Mouse (Mus musculus): ENCODE measurements around the gene Golim4. TPM values are rescaled to one million over a fixed set of nuclear protein-coding genes. Genes with fewer than 3 reads are reported as not detected.
"Not testable (repeated sequence)": the region's sequence is repeated elsewhere in the genome, so short reads cannot be mapped to it uniquely, and the experiment has no call there.

The Golim4 gene
- total RNA-seq (2021) = 10 to 100 TPM; 52.0 to 55.1 TPM
- long read RNA-seq, experiment 1, full-length matches to known transcripts = 36 of 42 reads
- long read RNA-seq, experiment 1, partial matches to known transcripts = 2 of 42 reads
- long read RNA-seq, experiment 1, other reads (novel, unspliced or antisense) = 4 of 42 reads
- long read RNA-seq, experiment 2, full-length matches to known transcripts = 16 of 18 reads
- long read RNA-seq, experiment 2, partial matches to known transcripts = 0 of 18 reads
- long read RNA-seq, experiment 2, other reads (novel, unspliced or antisense) = 2 of 18 reads

DNA sequence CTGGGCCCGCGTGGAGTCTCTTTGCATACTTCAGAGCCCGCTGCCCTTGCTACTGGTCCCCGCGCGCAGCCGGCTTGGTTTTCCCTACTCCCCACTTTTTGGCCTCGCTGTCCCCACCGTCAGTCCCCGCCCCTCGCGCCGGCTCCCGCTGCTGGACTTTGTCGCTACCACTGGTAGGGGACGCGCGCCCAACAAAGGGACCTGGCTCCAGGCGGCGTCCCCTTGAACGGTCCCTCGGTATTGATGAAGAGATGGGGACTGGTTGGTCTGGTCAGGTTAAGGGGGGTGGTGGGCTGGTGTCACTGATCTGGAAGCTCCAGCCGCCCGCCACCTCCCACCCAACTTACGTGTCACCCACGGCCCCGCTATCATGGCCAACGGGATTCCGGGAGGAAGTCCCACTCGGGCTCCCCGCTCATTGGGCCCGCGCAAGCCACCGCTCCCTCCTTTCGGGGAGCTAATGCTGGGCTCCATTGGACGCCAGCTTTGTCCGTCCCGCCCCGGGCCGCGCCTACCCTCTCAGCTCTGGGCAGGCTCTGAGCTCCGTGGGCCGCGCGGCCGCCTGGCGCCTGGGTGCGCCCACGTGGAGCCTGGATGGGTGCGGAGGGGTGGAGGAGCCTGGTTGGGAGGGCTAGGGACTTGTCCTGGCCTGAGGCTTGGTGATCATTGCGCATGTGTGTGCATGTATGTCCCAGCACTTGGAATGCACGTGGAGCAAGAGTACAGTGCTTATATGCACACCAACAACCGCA is at the start of gene Golim4:
Gene Golim4 (minus strand): TSS at position 399 of the 752 bp plus-strand sequence.
- DNase-seq = peak; percentile 97

DNA sequence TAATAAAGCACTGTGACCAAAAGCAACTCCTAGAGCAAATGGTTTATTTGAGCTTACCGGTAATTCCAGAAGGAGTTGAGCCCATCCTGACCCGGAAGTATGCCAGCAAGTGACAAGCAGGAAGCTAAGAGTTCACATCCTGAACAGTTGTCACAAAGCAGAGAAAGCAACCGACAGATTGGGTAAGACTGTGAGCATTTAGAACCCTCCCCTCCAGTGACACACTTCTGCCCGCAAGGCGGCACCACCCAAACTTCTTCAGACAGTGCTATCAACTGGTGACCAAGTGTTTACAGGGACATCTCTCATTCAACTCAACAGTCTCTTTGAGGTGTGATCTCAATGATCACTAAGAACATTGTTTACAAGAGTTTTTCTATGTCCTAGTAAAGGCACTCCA is 48.9 kb upstream of the Golim4 start:
- no peak for DNase-seq

DNA sequence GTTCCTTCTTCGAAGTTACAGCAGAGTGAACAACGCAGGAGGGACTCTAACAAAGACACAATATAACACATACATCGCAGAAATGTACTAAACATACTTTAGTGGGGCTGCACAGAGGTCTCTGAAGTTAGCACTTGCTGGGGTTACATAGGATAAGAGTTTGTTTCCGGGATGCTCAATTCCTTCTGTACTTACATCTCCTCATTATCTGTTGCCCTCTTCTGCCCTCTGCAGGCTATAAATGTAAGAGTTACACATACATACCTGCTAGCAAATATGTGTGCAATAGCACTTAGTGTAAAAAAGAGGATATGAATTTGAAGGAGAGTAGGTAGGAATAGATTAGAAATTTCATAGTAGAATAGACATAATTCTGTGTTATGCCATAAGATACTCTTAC is 44.4 kb upstream of the Golim4 start:
- peak; percentile 52 for DNase-seq

DNA sequence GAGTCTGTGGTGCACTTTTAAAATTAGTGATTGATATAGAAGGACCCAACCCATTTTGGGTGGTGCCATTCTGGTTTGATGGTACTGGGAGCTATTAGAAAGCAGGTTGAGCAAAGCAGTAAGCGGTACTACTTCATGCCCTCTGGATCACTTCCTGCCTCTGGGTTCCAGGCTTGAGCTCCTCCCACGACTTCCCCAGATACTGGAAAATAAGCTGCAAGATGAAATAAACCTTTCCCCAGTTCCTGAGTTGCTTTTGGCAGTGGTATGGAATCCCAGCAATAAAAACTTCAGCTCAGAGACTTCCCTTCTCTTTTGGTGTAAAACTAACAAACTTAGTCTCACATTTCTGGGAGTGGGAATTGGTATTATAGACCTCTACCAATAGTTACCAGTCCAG is 43.7 kb upstream of the Golim4 start:
- no peak for DNase-seq

DNA sequence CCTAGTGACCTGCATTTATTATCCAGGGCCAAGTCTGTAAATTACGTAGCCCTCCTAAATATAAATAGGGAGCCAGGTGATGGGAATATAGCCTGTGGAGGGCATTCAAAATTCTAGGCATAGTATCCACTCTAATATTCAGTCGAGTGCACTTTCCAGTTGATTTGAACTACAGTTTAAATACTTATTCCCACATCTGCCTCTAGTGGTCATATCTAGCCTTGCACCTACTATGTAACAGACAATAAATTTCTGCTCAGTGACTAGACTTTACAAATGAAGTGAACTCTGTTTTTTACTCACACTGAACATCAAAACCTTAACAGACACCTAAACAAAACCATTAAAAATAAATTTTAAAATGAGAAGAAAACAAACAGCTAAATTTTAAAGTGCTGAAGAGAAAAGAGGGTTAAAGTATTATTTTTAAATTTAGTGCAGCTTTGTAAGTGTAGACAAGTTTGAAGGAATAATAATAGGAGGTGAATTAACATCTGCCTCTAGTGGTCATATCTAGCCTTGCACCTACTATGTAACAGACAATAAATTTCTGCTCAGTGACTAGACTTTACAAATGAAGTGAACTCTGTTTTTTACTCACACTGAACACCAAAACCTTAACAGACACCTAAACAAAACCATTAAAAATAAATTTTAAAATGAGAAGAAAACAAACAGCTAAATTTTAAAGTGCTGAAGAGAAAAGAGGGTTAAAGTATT is 24.4 kb upstream of the Golim4 start:
- peak; percentile 14 for DNase-seq

DNA sequence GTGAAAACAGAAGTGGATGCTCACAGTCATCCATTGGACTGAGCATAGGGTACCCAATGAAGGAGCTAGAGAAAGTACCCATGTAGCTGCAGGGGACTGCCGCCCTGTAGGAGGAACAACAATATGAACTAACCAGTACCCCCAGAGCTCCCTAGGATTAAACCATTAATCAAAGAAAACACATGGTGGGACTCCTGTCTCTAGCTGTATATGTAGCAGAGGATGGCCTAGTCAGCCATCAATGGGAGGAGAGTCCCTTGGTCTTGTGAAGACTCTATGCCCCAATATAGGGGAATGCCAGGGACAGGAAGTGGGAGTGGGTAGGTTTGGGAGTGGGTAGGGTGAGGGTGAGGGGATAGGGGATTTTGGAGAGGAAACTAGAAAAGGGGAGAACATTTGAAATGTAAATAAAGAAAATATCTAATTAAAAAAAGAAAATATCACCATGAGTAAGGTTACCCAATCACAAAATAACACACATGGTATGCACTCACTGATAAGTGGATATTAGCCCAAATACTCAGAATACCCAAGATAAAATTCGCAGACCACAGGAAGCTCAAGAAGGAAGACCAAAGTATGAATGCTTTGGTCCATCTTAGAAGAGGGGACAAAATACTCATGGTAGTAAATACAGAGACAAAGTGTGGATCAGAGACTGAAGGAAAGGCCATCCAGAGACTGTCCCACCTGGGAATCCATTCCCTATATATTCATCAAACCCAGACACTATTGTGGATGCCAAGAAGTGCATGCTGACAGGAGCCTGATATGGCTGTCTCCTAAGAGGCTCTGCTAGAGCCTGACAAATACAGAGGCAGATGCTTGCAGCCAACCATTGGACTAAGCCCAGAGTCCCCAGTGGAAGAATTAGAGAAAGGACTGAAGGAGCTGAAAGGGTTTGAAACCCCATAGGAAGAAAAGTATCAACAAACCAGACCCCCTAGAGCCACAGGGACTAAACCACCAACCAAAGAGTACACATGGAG is 6.3 kb upstream of the Golim4 start:
- DNase-seq = not testable (repeated sequence)

DNA sequence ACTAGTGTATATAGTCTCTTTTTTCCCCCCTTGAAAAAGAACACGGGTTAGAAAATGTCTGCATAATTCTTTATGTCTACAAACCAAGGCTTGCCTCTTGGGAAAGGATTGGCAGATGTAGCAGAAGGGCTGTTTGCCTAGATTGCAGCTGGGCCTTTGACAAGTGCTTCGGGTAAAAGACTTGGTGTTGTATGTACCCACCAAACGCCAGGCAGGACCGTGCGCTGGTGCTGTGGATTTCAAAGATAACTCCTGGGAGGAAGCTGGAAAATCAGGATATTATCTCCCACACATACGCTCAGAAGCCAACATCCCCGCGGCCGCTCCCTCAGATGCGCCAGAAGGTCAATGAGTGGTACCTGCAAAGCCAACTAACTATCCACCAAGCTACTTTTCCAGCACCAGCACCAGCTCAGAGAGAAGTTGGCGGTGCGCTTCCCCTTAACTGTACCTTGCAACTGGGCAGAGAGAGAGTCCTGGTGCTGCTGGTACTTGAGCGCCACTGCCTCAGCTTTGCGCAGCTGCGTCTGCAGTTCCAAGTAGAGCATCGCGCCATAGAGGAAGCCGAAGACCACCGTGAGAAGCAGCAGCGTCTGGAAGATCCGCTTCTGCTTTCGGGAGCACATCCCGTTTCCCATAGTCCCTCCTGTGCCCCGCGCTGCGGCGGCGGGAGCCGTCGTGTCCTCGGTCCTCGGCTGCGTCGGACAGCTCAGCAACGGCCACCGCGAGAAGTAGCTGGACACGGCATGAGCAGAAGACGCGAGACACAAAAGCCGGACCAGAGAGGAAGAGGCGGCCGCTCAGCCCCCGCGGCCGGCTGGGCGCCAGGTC is 873 bp downstream of the Golim4 start:
- peak; percentile 37 for DNase-seq

DNA sequence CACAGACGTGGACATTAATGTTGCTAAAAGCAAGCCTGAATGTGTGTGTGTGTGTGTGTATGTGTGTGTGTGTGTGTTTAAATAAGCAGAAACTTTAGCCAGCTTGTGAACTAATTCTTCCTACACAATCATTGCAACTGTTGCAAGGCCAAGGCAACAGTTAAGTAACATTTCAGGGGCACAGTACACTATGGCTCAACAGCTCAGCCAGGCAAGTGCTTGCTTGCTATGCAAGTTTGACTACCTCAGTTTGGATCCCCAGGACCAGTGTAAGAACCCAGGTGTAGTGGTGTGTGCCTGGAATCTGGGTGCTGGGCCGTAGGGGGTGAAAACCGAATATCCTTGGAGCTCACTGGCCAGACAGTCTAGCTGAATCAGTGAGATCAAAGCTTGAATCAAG is 2.6 kb downstream of the Golim4 start:
- peak; percentile 44 for DNase-seq

DNA sequence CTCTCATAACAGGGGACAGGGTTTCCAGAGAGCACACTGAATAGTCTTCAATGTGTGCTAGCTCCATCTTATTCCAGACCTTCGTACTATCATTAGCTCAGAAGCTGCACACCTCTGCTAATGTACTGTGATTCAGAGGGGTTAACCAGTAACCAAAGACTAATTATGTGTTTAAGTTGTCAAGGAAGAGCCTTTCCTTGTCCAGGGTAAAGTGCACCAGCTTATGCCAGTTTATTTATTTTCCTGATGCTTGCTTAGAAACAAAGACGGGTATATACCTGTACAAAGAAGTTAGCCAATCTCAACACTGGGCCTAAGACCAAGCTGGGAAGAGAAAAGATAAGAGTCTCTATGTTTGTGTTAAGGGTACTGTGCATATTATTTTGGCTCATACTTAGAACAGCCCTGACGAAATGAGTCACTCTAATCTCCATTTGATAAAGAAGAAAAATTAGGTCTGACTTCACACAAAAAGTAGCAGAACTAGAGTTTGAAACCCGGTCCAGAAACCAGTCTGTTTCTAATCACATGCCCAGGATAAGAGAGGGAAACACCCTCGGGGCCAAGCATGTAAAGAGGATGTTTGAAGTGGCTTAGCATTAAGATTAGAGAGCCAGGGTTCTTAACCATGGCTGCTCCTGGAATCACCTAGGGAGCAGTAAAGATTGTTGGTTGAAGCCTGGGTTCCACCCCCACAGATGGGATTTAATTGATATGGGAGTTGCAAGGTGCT is 4.3 kb downstream of the Golim4 start:
- DNase-seq = no peak

DNA sequence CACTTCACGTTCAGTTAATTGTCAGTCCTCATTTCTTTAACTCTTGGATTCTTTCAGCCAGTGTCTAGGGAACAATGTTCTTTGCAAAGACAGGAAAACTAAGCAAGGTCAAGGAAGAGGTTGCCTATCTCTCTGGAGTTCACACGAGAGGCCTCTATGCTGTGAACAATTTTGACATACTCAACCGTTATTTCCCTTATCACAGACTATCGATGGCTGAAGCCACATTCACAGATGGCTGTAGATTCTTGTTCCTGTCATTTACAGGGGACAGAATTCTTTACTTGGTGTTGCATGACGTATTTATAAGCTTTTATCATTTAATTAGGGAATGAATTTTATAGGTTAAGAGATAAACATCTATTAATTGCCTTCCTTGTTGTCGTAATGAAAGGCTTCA is 5.9 kb downstream of the Golim4 start:
- DNase-seq = no peak

DNA sequence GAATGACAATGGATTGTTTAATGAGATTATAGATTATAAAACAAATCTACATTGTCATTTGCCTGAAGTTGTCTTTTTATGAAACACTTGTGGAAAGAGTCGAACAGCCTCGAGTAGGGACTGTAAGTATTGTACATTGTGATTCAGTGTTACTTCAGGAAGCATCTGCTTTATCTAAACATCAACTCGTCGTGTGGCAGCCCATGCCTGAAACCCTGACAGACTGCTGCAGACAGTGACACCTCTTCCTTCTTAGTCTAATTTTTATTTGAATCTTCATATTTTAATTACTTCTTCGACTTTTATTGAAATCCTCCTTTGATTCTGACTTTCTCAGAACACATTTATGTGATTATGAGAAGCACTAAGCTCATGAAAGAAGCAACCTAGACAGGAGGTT is 7.4 kb downstream of the Golim4 start:
- no peak for DNase-seq

DNA sequence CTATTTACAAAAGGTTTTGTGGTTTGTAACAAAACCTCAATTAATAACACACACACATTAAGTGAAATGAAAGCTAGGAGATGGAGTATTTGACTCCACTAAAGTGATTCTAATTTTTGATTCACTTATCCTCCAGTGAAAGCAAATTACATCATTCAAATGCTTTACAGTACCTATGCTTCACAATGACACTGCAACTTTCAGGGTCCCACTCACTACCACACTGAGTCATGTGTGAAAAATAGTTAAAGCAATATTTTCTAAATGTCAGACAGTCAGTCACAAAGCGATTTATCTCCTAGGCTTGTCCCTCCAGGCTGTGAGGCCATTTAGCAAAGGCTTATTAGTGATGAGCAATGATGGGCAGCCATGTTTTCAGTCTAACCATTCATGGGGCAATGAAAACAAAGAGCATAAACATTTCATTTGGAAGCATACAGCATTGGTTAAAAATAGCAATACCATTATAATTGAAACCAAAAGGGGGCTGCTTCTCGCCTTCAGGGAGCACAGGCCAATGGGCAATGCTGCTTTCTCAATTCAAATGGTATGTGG is 8.1 kb downstream of the Golim4 start:
- DNase-seq = no peak

DNA sequence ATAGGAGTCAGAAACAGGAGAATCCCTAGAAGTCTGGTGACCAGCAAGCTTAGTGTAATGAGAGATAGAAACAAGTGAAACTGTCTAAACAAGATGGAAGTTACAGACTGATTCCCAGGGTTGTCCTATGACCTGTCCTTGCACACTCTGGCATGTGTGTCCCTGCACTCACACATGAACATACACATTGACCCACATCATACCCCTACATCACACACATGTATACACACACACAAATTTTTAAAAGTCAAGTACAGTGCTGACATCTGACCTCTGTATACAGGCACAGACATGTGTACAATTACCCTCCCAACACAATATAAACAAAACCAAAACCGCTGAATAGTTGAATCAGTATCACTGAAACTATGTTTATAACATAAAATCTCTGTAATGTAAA is 8.7 kb downstream of the Golim4 start:
- no peak for DNase-seq

DNA sequence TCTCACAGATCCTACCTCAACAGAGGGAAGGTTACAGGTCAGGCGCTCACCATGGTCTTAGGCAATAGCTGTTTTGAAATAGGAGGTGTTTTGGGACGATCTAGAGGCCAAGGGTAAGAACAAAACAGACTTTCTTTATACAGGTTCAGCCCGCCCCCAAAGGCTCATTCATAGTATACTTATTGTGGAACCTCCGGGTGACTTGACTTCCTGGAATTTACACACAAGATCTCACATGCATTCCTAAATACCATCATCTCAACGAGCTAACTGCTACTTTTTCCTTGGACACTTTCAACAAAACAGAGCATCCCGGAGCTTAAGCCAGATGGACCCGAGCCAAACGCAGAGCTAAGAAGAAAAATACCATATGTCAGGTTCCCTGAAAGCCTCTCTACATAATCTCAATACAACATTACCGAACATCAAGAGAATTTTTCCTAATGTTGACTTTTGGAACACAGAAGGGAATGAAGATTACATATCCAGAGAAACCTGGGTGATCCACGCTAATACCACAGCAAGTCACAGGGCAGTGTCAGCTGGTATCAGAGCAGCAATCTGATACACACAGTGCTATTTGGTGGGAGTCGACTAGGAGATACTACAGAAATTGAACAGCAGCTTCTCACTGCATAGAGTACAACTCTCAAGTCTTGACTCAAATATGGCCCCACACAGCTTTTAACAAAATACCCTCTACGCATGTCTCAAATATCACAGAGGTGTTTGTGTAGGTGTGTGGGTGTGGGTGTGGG is 14.3 kb downstream of the Golim4 start:
- no peak for DNase-seq

DNA sequence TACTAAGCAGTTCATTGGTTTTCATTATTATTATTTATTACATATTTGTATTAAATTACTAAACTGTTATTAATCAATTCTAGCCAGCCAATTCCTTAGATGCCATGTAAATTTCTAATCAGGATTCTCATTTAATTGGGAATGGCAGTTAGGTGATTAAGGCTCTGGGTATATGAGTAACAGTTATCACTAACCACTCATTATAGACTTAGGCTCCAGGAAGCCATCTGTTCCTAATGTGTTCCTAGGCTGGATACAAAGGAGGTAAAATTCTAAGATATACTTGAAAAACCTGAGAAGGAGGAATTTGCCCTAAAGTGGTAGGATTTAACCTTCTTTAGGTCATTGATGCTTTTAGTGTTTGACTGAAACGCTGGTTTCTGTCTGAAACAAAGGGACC is 14.9 kb downstream of the Golim4 start:
- DNase-seq = no peak

DNA sequence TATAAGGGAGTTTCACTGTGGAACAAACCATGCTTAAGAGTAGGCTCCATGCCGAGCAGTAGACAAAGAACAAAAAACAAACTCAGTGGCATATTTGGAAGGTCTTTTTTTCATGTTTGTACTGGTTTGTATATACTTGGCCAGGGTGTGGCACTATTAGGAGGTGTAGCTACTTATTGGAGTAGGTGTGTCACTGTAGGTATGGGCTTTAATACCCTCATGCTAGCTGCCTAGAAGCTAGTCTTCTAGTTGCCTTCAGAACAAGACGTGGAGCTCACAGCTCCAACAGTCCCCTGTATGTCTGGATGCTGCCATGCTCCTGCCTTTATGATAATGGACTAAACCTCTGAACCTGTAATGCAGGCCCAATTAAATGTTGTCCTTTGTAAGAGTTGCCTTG is 20.6 kb downstream of the Golim4 start:
- no peak for DNase-seq

DNA sequence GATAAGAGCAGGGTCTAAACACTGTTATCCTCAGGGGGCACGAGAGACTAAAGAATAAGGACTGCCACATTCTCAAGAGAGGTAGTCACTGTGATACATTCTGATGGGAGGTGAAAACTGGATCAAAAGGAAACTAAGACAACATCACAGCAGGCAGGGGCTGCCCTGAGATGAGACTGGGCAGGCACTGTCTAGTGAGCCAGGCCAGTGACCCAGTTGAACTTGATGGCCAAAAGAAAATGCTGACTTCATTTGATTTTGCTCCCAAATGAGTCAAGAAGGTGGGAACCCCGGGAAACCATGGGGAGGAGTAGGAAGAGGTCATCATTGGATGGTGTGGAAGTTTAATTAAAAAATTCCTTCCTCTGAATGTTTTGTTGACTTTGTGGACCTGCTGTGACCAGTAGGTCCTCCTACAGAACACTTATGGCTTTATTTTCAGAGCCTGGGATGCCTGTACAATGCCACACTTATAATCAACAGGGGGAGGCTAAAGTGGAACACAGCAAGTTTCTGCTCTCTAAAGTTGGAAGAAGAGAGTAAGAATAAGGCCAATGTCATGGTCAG is 26.0 kb downstream of the Golim4 start:
- DNase-seq = no peak

DNA sequence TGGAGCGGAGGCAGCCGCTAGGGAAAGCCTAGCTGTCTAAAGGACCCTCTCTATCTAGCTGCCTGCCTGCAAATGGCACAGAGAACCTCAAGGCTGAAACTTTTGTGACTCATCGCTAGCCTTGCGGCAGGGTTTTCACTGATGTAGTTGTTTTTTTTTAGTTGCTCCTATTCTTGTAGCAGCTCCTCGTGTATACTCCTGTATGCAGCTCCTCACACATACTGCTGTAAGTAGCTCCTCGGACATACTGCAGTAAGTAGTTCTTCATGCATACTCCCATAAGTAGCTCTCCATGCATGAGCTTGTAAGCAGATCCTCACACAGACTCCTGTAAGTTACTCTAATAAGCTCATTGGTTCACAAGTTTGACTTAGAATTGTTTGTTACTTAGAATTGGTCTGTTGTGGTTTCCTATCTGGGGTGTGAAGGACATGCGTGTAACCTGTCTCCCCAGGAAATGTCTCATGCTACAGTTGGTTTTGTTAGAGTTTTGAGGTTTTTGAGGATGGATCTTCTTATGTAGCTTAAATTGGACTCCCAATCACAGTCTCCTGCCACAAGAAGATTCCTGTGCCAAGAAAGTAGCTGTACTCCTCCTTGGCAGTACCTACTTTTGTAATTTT is 26.7 kb downstream of the Golim4 start:
- DNase-seq = peak; percentile 55
